Mouse (Mus musculus) CH12.LX (cell line): ENCODE measurements at regions not wholly inside any gene's neighbourhood (a gene's known extent, or its start where the extent isn't known, plus 50 kb on each side); places are given as distances from the start of the nearest gene placed in this dataset.

Experiments used
- CTCF ChIP-seq, 2 experiments: IDR thresholded peaks in 1 of 2; conservative IDR thresholded peaks in 1 of 2; 2 replicates each; pipeline ENCODE4 v1.5.1; 2011 to 2012; ENCODE audit warnings: low read depth in 2 of 2, low read length in 2 of 2, improper control_type of control experiment in 1 of 2, inconsistent platforms in 1 of 2, mild to moderate bottlenecking in 1 of 2, moderate library complexity in 1 of 2
- E2F4 ChIP-seq: IDR thresholded peaks from 2 replicates; pipeline ENCODE4 v1.6.1; 2011; ENCODE audit warnings: low read depth, low read length, improper control_type of control experiment; ENCODE audit not compliant: insufficient replicate concordance
- POLR2A ChIP-seq: IDR thresholded peaks from 2 replicates; pipeline ENCODE4 v1.6.1; 2011; ENCODE audit warnings: low read depth, mild to moderate bottlenecking, improper control_type of control experiment, low read length

GRCm38 (mm10) chr5:18564246-18564645 is 204.1 kb upstream of the Gnai1 start:
- no peak for TF ChIP-seq CTCF (conservative IDR thresholded peaks at IDR 0.05 in 1 of 2, IDR thresholded peaks at IDR 0.05 in 1 of 2; ENCODE audit: low read depth in 2 of 2, low read length in 2 of 2)
- TF ChIP-seq POLR2A: no peak
- TF ChIP-seq E2F4: no peak
